Comparison of ENCODE assay signal across 7 mouse cellular contexts in genomic region chr5:72563183-72563582, GRCm38 (mm10). TPM values are rescaled to one million over a fixed set of nuclear protein-coding genes. Genes with fewer than 3 reads are reported as not detected.
"Had no signal": no experiment of that assay in that cellular context is flagged by ENCODE, and none has a peak within 500 bp of the region (broad histone marks: within the 10 kb centered on the region; RNA-seq: fewer than 3 reads in every experiment).

No protein-coding gene starts in this region.

RNA-seq across cellular contexts. Expression of gene Zar1, which starts 17.9 kb away (rescaled TPM):
- total RNA-seq: neutrophil, adult 5-6 weeks had no signal
- polyA plus RNA-seq: small intestine, adult 2 months; spleen, adult 2 months; stomach, embryonic 14.5 days; testis, adult 2 months; urinary bladder, adult 2 months had no signal

RNA-seq across cellular contexts. Expression of gene Gm5868, which starts 24.2 kb away (rescaled TPM):
- polyA plus RNA-seq: spleen, adult 2 months; testis, adult 2 months; thymus, postnatal 0 days had no signal

RNA-seq across cellular contexts. Expression of gene Corin, which starts 58.9 kb away (rescaled TPM):
- total RNA-seq: neutrophil, adult 5-6 weeks had no signal
- polyA plus RNA-seq: small intestine, adult 2 months had no signal
